8 mouse cellular contexts compared by ENCODE assay signal in genomic region chr8:95331720-95332436, GRCm38 (mm10). TPM values are rescaled to one million over a fixed set of nuclear protein-coding genes. Genes with fewer than 3 reads are reported as not detected.
DNase-seq lines count a peak whose midpoint lies in the region; ATAC-seq lines count a peak whose summit lies in the region.

Gene Zfp319 (minus strand): TSS chr8:95331950.
Gene Usb1 (plus strand): TSS chr8:95332284.

- ATAC-seq in embryonic facial prominence, embryonic 14.5 days (ENCODE audit: low read depth), result peak; percentile 94
- peak; percentile 95 for ATAC-seq in kidney, embryonic 14.5 days (ENCODE audit: low FRiP score, low TSS enrichment)
- ATAC-seq in limb, embryonic 15.5 days (ENCODE audit: insufficient number of reproducible peaks, low FRiP score, low TSS enrichment, low read depth), result peak; percentile 93

- H3K9ac ChIP-seq in embryonic facial prominence, embryonic 14.5 days (ENCODE audit: low read depth, low read length), result peak within 1 kb of the TSS; percentile 89
- H3K9ac ChIP-seq in kidney, embryonic 14.5 days (ENCODE audit: low read depth, low read length), result peak within 1 kb of the TSS; percentile 93
- peak within 1 kb of the TSS; percentile 85 for H3K9ac ChIP-seq in limb, embryonic 15.5 days

- H3K9me3 ChIP-seq in embryonic facial prominence, embryonic 14.5 days (ENCODE audit: control insufficient read depth, low read length), result 0 out of 2 replicates have a peak, but pooled peaks cover 4% of the 10 kb centered on the region
- H3K9me3 ChIP-seq in kidney, embryonic 14.5 days (ENCODE audit: control insufficient read depth, low read length), result no peaks in the 10 kb centered on the region
- H3K9me3 ChIP-seq in limb, embryonic 15.5 days, result no peaks in the 10 kb centered on the region

- peaks cover 12% of the 10 kb centered on the region for H3K4me1 ChIP-seq in embryonic facial prominence, embryonic 14.5 days (ENCODE audit: control insufficient read depth, insufficient read depth, low read length)
- peaks cover 12% of the 10 kb centered on the region for H3K4me1 ChIP-seq in kidney, embryonic 14.5 days (ENCODE audit: control insufficient read depth, insufficient read depth, low read length)
- peaks cover 24% of the 10 kb centered on the region for H3K4me1 ChIP-seq in limb, embryonic 15.5 days

- no peaks in the 10 kb centered on the region for H3K27me3 ChIP-seq in embryonic facial prominence, embryonic 14.5 days (replicated peaks; ENCODE audit: control insufficient read depth, insufficient read depth, low read length)
- no peaks in the 10 kb centered on the region for H3K27me3 ChIP-seq in kidney, embryonic 14.5 days (ENCODE audit: control insufficient read depth, insufficient read depth, low read length)
- H3K27me3 ChIP-seq in limb, embryonic 15.5 days, result no peaks in the 10 kb centered on the region

- H3K36me3 ChIP-seq in embryonic facial prominence, embryonic 14.5 days (ENCODE audit: control insufficient read depth, insufficient read depth, low read length), result peaks cover 45% of the 10 kb centered on the region
- H3K36me3 ChIP-seq in kidney, embryonic 14.5 days (ENCODE audit: control insufficient read depth, insufficient read depth, low read length), result peaks cover 38% of the 10 kb centered on the region
- peaks cover 45% of the 10 kb centered on the region for H3K36me3 ChIP-seq in limb, embryonic 15.5 days

- DNase-seq in 3T3-L1 (ENCODE audit: low read depth, low spot score), result peak; percentile 97
- peak; percentile 93 to 96 for DNase-seq in adrenal gland, postnatal 4 days (ENCODE audit: low spot score in 2 of 2)
- peak; percentile 97 for DNase-seq in embryonic facial prominence, embryonic 14.5 days (ENCODE audit: low spot score)
- DNase-seq in heart, adult 9 months (ENCODE audit: low spot score in 2 of 2), result peak; percentile 94
- DNase-seq in monocyte, adult 2 months (ENCODE audit: low read depth in 1 of 2, low spot score in 2 of 2), result peak; percentile 79 to 94
- peak; percentile 92 to 93 for DNase-seq in spleen, postnatal 36 days (ENCODE audit: low spot score in 2 of 2)

- H3K27ac ChIP-seq in embryonic facial prominence, embryonic 14.5 days (replicated peaks; ENCODE audit: low read depth, low read length), result peak within 1 kb of the TSS; percentile 98
- H3K27ac ChIP-seq in kidney, embryonic 14.5 days (ENCODE audit: low read depth, low read length), result peak within 1 kb of the TSS; percentile 99
- peak within 1 kb of the TSS; percentile 97 for H3K27ac ChIP-seq in limb, embryonic 15.5 days

- peak within 1 kb of the TSS; percentile 84 for H3K4me2 ChIP-seq in embryonic facial prominence, embryonic 14.5 days (ENCODE audit: low read depth, low read length)
- peak within 1 kb of the TSS; percentile 85 for H3K4me2 ChIP-seq in kidney, embryonic 14.5 days (replicated peaks; ENCODE audit: low read depth, low read length)
- peak within 1 kb of the TSS; percentile 67 for H3K4me2 ChIP-seq in limb, embryonic 15.5 days

- peak within 1 kb of the TSS; percentile 73 for H3K4me3 ChIP-seq in embryonic facial prominence, embryonic 14.5 days (ENCODE audit: low read depth, low read length)
- H3K4me3 ChIP-seq in kidney, embryonic 14.5 days (ENCODE audit: low read length), result peak within 1 kb of the TSS; percentile 87
- H3K4me3 ChIP-seq in limb, embryonic 15.5 days, result peak within 1 kb of the TSS; percentile 78

- WGBS in embryonic facial prominence, embryonic 14.5 days, result 1% methylated on average over 11 of the region's 80 CpGs
- WGBS in kidney, embryonic 14.5 days, result under 1% methylated on average over 72 of the region's 80 CpGs
- under 1% methylated on average over 61 of the region's 80 CpGs for WGBS in limb, embryonic 15.5 days

RNA-seq across cellular contexts. Expression of gene Zfp319, which starts in this region (rescaled TPM):
- 10 to 100 TPM; 15.9 to 16.7 TPM for total RNA-seq in adrenal gland, postnatal 4 days (2021)
- polyA plus RNA-seq in embryonic facial prominence, embryonic 14.5 days (2014; fragmentation: Nextera tagmentation; extraction: Ambion mirVana), result 8.4 and 8.9 TPM in 2 replicates
- polyA plus RNA-seq in kidney, embryonic 14.5 days (2014; fragmentation: Nextera tagmentation; extraction: Ambion mirVana), result 6.6 and 8.7 TPM in 2 replicates
- polyA plus RNA-seq in limb, embryonic 15.5 days (2015; fragmentation: Nextera tagmentation; extraction: Ambion mirVana), result 8.7 and 9.0 TPM in 2 replicates

RNA-seq across cellular contexts. Expression of gene Usb1, which starts in this region (rescaled TPM):
- 10 to 100 TPM; 25.2 to 28.5 TPM for total RNA-seq in adrenal gland, postnatal 4 days (2021)
- 36.3 and 38.0 TPM in 2 replicates for polyA plus RNA-seq in embryonic facial prominence, embryonic 14.5 days (2014; fragmentation: Nextera tagmentation; extraction: Ambion mirVana)
- polyA plus RNA-seq in kidney, embryonic 14.5 days (2014; fragmentation: Nextera tagmentation; extraction: Ambion mirVana), result 43.4 and 50.9 TPM in 2 replicates
- 41.0 and 44.5 TPM in 2 replicates for polyA plus RNA-seq in limb, embryonic 15.5 days (2015; fragmentation: Nextera tagmentation; extraction: Ambion mirVana)

Comparison
In these comparisons a context has a peak if more than half of its experiments do, and no peak if none do; other contexts are left out.
1. Peak in every context shown above with its lines: DNase-seq, ATAC-seq, H3K4me3 ChIP-seq and H3K27ac ChIP-seq.